Mouse (Mus musculus): ENCODE data around the gene Rfc4. TPM values are rescaled to one million over a fixed set of nuclear protein-coding genes. Genes with fewer than 3 reads are reported as not detected.

Rfc4 gene
- polyA plus RNA-seq, 1 experiment from 2014 or later = 2.4 TPM

Other genes with a start within 250 kb of the Rfc4 start
- gene Ahsg, start 236.5 kb downstream of the Rfc4 start, polyA plus RNA-seq (2018) = not detected in 3 replicates
- not detected in 3 replicates for gene Fetub, start 209.4 kb downstream of the Rfc4 start, polyA plus RNA-seq (2018)
- not detected in 3 replicates for gene Hrg, start 176.7 kb downstream of the Rfc4 start, polyA plus RNA-seq (2018)
- not detected in 3 replicates for gene Kng2, start 98.3 kb downstream of the Rfc4 start, polyA plus RNA-seq (2018)
- not detected in 3 replicates for gene Kng1, start 69.9 kb downstream of the Rfc4 start, polyA plus RNA-seq (2018)
- 205 to 241 TPM (median 212 TPM) in 3 replicates for gene Eif4a2, start 20.3 kb downstream of the Rfc4 start, polyA plus RNA-seq (2018)
- not detected in 3 replicates for gene Adipoq, start 18.8 kb upstream of the Rfc4 start, polyA plus RNA-seq (2018)
- 24.0 to 59.9 TPM (median 43.6 TPM) in 3 replicates for gene St6gal1, start 97.0 kb upstream of the Rfc4 start, polyA plus RNA-seq (2018)